Mouse (Mus musculus): ENCODE measurements around the gene Gm45234.

Gm45234 gene

DNA sequence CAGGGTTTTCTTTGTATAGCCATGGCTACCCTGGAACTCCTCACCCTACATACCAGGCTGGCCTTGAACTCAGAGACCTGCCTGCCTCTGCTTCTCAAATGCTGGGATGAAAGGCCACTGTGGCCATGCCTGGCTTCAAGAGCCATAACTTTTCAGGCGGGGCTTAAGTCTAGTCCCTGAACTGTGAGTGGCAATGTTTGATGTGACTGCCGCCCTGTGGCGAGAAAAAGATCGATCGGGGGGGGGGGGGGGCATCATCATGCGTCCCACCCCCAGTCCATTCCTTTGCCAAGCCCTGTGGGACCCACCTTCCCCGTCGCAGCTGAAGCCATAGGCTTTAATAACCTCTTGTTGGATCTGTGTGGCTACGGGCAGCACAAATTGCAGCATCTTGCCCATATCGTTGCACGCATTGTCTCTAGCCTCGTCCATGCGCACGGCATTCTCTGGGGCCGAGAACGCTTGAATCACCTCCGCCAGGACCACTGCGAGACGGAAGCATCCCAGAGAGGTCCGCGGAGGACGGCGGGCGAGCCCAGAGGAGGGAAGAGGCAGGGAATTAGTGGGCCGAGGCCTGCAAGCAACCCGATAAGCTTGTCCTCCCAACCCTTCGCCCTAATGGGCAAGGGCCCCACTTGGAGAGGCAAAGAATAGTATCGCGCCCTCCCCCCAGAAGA, 15.5 kb downstream of the Gm45234 start:
- peak; percentile 46 for DNase-seq (ENCODE audit: low read depth, low spot score)

DNA sequence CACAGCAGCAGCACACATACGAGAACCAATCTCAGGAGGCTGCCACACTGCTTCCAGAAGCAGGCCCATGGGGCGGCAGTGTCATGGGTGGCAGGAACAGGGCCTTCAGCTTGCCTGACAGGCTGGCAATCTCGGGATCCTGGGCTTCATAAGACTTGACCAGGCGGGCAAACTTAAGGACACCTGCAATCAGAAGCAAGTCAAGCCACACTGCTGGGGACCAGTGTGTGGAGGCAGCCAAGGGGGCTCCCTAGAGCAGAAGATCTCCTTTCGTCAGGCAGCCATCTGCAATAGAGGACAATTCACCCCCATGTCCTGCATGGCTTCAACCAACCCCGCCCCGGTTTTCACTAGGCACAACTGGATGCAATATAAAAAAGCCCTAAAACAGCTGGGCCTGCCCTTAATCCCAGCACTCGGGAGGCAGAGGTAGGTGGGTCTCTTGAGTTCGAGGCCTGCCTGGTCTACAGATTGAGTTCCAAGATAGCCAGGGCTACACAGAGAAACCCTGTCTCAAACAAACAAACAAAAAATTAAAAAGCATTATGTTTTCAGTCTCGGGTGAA, 16.5 kb downstream of the Gm45234 start:
- no peak for DNase-seq (ENCODE audit: low read depth, low spot score)

DNA sequence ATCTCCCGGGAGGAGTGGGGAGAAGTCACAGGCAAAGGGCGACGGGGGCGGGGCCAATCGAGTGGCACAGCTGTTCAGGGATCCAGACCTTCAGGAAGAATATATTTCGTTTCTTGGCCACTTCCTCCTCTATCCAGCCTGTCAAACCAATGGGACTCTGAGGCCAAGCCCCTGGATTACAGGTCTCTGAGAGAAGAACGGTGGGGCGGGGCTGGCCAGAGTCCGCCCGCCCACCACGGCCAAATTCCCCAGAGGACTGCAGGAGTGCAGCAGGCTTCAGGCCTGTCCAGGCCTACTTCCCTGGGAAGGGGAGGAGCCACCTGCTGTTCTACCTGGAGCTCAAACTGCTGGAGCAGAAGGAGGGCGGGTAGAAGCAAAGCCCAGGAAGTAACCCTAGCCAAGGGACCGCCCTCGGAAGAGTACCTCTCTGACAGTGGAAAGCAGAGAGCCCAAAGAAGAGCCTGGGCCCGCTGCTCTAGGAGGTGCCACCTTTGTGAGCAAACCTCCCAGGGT, 17.3 kb downstream of the Gm45234 start, which contains the start of gene Ptpn6:
TSS of gene Ptpn6 (minus strand) at position 204 of the 513 bp plus-strand sequence.
- no peak for DNase-seq (ENCODE audit: low read depth, low spot score)

DNA sequence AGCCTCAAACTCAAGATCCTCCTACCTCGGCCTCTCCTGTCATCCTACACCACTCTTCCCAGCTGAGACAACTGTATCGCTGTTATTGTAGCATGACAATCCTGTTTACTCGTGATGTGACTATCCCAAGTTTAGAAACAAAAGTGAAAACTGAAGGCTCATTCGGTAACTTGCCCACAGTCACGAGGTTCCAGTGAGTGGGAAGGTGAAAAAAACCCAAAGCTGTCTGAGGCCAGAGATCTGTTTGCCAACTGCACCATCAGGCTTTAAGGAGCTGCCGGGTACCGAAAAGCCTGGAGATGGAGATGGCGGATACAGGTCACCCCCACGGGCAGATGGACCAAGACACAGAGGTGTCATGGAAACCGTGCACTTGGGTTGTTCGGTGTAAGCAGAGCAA, 18.8 kb downstream of the Gm45234 start:
- DNase-seq (ENCODE audit: low read depth, low spot score): no peak

DNA sequence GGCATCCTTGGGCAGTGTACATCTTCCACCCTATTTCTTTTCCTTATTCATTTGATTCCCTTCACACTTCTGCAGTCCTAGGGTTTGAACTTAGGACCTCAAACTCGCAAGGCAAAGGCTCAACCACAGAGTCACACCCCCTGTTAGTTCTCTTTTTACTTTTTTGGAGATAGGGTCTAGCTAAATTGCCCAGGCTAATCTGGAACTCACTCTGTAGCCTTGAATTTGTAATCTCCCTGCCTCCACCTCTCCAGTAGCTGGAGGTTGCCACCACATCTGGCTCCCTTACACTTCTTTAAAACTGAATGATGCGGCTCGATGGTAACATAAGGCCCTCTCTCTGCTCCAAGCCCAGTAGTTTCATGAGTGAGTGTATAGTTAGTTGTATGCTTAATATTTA, 21.4 kb downstream of the Gm45234 start:
- no peak for DNase-seq (ENCODE audit: low read depth, low spot score)

DNA sequence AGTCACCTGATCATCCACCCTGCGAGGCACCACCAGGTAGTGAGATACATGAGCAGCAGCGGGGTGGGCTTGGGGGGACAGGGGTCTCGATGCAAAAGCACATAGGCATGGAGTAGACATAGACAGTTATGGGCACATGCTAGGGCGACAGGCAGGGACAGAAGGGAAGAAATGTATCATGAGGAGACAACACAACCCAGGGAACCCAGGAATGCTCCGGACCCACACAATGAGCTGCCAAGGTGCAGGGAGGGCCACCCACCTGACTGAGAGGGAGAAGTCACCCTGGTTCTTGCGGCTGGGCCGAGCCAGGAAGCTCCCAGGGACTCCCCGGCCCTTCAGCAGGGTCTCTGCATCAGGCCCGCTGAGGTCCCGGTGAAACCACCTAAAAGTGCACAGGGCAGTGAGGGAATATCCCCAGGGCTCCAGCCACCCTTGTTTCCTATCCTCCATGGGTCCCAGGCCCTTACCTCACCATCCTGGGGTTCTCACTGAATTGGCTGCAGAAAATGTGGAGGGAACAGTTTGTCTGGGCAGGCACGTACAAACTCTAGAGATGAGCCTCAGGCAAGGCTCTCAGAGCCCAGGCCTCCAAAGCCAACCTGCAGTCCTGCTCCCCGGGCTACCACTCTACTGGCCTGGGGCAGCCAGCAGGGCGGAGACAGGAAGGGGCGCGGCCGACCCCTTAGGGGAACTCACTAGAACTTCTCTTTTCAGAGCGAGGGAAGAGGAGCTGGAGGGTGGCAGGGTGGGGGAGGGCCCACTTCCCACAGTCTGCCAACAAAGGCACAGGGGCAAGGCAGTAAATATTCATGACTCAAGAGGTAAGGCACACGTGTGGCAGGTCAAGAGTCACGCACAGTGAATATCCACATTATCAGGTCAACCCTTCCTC, 23.1 kb downstream of the Gm45234 start:
- DNase-seq (ENCODE audit: low read depth, low spot score): no peak

DNA sequence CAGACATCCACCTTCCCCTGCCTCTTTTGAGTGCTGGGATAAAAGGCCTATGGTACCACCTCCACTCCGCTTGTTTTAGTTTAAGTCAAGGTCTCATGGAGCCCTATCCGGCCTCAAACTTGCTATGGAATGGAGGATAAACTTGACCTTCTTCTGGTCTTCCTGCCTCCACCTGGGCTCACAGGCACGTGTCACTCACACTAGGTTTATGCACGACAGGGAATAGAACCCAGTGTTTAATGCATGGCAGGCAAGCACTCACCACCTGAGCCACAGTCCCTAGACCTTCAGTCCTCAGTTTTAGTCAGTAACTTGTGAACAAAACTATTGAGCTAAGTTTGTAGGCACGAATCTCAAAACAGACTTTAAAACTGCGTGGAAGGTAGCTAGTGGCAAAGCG, 24.8 kb downstream of the Gm45234 start:
- no peak for DNase-seq (ENCODE audit: low read depth, low spot score)

DNA sequence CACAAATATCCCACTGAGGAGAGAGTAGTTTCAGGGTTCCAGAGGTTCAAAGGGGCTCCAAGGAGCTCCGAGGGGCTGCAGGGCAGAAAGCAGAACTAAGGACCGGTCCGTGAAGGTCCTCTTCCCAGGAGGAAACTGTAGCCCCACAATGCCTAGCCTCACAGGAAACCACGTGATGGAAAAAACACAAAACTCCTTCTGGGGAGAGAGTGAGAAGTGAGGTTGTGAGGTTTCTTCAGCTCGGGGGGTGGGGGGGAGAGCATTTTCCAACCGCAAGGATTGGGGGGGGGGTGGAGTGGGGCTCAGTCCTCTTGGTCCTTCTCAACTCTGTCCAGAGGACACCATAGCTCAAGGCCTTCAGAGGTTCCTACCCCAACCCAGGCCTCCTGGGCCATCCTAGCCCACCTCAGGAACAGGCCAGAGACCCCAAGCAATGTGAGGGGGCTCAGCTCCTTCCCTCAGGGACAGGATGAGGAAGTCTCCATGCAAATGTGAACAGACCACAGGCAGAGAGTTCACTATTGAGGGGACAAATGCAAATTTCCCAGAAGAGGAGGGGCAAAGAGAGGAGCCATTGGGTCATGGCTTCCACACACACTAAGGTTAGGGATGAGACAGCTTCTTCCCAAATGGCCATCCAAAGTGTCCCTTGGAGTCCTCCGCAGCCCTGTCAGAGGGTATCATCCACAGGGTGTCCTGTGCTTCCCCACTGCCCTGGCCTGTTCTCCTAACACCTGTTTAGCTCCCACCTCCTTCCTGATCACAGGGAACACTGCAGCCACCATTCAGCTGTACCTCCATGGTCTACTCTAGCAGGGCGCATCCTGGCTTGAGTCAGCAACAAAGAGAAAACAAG, 25.7 kb downstream of the Gm45234 start:
- no peak for DNase-seq (ENCODE audit: low read depth, low spot score)

DNA sequence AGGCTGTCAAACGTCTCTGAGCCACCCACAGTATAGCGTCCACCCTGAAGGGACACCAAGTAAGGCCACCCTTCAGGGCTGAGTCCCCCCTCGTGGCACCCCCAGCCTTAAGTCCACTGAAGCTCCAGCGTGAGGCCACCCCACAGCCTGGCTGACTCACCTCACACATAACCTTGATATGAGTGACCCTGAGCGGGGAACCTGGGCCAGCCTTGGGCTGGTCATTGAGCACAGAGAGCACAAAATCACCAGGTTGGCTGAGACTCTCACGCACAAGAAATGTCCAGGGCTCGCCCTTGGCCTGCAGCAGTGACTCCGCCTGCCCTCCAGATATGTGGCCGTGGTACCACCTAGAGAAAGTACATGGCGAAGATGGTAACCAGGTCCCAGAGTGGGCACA, 27.2 kb downstream of the Gm45234 start:
- DNase-seq (ENCODE audit: low read depth, low spot score): no peak

DNA sequence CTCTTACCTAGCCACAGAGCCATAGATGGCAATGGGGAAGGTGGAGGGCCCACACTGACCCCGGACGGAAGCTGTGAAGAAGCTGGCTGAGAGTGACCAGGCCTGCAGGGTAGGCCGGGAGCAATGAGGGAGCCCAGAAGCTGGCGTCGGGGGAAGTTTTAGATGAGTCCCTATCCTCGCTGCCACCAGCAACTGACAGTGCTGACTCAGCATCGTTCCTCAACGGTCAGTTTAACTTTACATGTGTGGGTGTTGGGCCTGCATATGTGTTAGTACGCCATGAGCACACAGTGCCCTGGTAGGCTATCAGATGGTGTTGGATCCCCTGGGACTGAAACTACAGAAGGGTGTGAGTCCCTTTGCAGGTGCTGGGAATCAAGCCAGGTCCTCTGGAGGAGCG, 31.3 kb downstream of the Gm45234 start:
- DNase-seq (ENCODE audit: low read depth, low spot score): no peak

DNA sequence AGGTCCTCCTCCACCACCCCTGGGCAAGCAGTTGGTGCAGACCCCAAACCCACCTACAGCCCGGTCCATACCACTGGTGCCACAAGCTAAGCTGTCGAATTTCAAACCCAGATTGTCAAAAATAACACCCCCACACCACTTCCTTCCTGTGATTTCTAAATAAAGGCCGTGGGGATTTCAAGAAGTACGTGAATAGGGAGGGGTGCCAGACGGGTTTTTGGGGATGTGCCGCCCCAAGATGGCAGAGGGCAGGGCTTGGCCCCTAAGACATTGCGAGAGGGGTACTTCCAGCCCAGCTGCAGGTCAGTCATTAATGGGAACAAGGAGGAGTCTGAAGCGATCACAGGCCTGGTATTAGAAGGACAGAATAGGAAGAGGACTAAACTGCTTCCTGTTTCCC, 32.3 kb downstream of the Gm45234 start:
- DNase-seq (ENCODE audit: low read depth, low spot score): no peak

DNA sequence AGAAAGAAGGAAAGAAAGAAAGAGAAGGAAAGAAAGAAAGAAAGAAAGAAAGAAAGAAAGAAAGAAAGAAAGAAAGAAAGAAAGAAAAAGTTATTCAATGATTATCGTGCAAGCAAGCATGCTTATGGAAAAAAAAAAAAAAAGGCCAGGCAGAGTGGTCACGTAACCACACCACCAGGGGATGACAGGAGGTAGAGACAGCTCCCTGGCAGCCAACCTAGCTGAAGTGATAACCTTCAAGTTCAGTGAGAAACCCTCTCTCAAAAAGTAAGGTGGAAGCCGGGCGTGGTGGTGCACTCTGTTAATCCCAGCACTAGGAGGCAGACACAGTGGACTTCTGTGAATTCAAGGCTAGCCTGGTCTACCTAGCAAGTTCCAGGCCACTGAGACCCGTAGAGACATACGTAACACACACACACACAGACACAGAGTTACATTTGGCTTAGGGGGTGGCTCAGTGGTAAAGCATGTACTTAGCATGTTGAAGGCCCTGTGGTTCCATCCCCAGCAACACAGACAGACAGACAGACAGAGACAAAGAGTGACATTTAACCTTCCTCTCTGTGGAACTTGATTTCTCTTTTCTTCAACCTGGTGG, 32.8 kb downstream of the Gm45234 start:
- no peak for DNase-seq (ENCODE audit: low read depth, low spot score)

DNA sequence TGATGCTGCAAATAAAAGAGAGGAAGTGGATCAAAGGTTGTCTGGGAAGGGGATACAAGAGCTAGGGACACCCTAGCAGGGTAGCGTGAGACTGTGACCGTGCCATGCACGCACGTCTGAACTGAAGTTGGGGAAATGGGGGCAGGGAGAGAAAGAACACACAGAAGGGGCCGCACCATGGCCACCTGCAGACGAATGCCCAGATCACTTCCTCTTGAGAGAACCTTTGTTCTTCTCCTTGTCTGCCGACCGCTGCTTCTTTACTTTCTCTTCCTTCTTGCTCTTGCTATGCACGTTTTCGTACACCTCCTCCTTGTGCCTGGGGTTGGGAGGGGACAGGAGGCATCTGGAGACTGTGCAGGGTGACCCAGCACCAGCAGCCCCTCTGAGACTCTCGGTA, 34.9 kb downstream of the Gm45234 start:
- no peak for DNase-seq (ENCODE audit: low read depth, low spot score)

DNA sequence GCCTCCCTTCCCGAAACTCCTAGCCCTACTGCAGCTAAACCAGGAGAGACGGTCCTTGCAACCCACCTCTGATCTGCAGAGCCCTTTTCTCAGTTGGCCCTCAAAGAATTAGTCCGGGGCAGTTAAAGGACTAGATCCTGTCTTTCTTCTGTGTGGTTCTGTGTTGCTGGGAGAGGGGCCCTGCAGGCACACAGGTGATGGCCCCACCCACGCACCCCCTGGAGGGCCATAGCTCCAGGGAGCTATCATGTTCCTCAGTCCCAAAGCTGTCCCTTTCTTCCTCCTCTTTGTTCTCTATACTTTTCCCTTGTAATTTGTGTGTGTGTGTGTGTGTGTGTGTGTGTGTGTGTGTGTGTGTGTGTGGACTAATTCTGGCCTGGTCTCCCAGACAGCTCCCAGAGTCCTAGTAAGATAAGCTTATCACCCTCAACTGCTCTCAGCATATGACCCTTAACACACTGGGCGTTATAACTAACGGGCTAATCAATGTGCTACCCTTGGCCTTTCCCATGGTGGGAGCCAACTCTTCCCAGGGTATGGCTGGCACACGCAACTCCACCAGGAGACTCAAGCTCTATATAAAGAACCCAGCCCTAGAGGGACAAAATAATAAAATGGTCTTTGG, 36.4 kb downstream of the Gm45234 start:
- no peak for DNase-seq (ENCODE audit: low read depth, low spot score)

DNA sequence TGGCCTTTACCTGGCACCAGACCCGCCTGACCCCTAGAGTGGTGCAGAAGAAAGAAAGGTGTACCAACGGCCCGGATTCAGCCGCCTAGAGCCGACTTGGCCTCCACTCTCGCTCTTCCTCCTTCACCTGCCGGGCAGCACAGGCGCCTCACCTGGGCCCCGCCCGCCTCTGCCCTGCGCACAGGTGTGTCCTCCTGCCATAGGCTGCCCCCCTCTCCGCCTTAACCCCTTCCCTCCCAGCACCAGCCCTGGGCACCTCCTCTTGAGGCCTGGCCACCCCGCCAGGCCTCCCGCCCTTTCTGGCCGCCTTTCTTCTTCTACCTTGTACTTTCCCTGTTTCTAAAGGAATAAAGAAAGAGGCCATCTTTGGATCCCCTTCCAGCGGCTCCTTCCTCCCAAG, 37.1 kb downstream of the Gm45234 start:
- no peak for DNase-seq (ENCODE audit: low read depth, low spot score)

DNA sequence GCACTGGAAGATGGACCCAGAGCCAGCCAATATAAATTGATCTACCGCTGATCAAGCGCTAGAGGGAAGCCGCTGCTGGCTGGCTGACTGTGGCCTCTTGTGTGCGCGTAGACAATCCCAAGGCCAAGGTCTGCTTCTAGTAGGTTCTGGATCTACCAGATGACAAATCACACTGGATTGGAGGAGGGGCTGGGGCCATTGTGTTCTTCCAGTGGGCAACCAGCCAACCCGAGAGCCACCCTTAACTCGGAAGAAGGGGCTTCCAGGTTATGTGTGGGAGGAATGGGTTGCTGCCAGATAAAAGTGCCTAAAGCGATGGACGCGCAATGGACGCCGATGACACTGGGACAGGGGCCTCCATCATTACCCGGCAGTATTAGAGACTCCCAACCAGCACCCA, 37.9 kb downstream of the Gm45234 start:
- DNase-seq (ENCODE audit: low read depth, low spot score): no peak

DNA sequence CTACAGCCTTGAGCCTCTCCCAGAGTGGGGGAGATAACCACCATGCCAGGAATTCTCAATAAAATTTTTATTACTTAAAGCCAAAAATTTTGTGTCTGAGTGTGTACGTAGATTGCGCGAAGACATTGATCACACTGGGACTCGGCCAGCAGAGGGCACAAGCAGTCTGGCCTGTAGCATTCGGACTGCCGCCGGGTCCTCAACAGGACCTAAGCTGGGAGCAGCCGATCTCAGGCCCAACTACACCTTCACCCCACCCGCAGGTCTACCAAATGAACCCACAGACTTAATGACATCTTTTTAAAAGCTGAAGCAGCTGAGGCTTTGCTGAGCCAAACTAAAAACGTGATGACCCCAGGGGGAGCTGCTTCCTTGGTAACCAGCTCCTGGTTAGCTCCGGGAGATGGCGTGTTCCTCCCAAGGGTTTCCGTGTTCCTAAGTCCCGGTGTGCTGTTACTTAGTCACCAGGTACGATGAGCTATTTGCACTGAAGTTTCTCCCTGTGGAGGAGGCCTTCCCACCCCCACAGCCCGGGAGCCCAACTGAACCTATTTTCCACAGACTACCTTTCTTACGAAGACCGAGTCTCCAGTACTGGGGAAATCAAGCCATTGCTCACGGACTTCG, 38.8 kb downstream of the Gm45234 start:
- no peak for DNase-seq (ENCODE audit: low read depth, low spot score)

DNA sequence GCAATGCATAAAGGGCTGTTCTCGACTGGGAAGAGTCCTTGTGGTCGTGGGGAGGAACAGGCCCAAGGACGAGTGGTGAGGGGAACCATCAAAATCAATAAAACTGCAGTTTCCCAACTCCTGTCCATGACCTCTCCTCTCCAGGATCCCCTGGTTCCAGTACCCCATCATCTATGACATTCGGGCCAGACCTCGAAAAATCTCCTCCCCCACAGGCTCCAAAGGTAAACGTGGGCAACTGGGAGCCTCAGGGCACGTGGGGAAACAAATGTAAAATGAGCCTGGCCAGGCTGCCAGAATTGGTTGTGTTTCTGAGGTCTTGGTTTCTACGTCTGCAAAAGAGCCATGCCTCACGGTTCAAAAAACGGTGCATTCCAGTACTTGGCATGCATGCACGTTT, 42.9 kb downstream of the Gm45234 start:
- no peak for DNase-seq (ENCODE audit: low read depth, low spot score)

DNA sequence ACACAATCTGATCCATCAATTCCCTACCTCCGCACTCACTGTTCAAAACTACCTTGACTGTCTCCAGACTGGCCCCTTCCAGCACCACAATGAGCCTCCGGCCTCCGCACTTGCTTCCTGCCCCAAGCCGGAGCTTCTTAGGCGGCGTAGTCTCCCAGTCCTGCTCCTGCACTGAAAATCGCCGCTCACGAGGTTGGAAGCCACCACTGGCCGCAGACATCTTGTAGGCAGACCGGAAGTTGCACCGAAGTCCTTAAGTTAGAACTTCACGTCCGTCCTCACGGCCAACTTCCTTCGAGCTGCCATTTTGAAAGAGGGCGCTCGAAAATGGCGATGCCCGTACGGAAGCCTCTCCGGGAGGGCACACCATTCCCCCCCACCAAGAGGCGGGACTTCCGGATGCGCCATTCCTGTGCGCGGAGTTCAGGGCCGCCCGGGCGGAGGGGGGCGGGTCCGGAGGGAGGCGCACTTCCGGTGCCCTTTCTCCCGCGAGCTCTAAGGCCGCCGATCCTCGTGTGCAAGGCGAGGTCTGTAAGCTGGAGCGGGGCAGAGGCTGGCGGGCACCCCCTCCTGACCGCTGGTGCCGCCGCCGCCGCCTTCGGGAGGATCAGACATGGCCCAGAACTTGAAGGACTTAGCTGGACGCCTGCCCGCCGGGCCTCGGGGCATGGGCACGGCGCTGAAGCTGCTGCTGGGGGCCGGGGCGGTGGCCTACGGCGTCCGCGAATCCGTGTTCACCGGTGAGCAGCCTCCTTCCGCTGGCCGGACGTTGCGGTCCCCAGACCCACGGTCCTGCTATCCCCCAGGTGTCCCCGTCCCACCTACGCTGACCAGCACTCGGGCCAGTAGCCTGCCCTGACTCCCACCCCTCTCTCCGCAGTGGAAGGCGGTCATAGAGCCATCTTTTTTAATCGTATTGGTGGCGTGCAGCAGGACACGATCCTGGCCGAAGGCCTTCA, 43.7 kb downstream of the Gm45234 start, which contains the start of the genes Emg1 and Phb2:
TSS of gene Emg1 (minus strand) at position 355 of the 959 bp plus-strand sequence.
TSS of gene Phb2 (plus strand) at position 513 of the 959 bp plus-strand sequence.
- DNase-seq (ENCODE audit: low read depth, low spot score): peak; percentile 98

Data from retina, postnatal 7 days (tissue).